Mouse (Mus musculus) layer of hippocampus, postnatal 36 days (tissue): ENCODE results near the gene Esp3. TPM values are rescaled to one million over a fixed set of nuclear protein-coding genes. Genes with fewer than 3 reads are reported as not detected.
"Not testable (repeated sequence)": the region's sequence is repeated elsewhere in the genome, so short reads cannot be mapped to it uniquely, and the experiment has no call there.

Source experiments
- DNase-seq, 2 experiments: peaks; one replicate each; pipeline ENCODE4 v3.0.0; 2022
- total RNA-seq, 2 experiments: library from RNA; stranded (reverse); gene quantifications; 2 replicates each; pipeline ENCODE4 v1.2.3; 2021

Esp3 gene
- not detected for total RNA-seq

DNA sequence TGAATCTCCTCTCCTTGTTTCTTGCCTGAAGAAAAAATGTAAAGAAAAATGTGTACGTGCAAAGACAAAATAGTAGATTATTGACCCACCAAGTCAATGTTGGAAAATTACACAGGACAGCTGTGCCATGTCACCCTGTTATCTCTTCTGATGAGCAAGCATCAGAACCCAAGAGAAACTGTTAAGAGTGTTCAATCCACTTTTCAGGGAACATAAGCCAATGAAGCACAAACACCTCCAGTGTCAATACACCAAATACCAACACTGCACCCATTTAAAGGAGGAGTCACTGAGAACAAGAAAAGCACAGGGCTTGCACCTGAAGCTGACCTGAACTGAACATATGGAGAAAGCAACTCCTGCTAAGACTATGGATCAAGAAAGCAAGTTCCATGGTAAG, at the start of gene Esp3:
TSS of gene Esp3 (plus strand) at position 301 of the 400 bp plus-strand sequence.
- DNase-seq = not testable (repeated sequence)

DNA sequence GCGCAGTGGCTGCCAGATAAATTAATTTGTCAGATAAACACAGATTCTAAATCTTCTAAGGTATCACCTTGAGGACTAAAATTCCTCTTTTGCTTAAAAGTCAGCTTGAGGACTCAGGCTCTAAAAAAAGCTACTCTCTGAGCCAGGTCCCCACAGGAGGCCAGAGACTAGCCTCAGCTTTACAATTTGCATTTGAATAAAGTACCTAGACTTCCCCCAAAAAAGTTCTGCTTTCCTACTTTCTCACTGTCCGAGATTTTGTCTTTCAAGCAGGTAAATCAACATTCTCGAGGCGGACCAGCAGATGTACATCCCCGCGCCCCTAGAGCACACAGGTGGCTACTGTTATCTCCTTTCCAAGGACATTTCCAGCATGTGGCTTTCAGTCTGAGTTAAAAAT, 48.0 kb upstream of the Esp3 start:
- not testable (repeated sequence) for DNase-seq

DNA sequence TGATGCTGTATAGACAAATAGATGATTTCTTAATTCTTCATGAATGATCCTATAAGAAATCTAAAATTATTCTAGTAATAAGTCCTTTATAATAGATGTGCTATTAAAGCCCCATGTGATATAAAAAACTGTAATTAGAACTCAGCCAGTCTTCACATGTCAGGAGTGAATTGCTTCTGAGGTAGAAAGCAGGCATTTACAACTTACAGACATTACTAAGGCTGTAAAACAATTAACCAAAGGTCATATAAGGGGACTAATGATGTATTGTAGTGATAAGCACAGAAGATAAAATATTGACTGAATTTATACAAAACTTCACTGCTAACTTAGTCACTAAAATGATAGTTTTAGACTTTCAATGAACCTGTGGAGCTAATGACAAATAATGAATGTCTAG, 40.6 kb upstream of the Esp3 start:
- DNase-seq = no peak

GRCm38 (mm10) chr17:40598294-40598693, 33.6 kb upstream of the Esp3 start, which contains the start of gene Esp4:
Gene Esp4, plus strand, starts transcription at chr17:40598594.
- no peak for DNase-seq

DNA sequence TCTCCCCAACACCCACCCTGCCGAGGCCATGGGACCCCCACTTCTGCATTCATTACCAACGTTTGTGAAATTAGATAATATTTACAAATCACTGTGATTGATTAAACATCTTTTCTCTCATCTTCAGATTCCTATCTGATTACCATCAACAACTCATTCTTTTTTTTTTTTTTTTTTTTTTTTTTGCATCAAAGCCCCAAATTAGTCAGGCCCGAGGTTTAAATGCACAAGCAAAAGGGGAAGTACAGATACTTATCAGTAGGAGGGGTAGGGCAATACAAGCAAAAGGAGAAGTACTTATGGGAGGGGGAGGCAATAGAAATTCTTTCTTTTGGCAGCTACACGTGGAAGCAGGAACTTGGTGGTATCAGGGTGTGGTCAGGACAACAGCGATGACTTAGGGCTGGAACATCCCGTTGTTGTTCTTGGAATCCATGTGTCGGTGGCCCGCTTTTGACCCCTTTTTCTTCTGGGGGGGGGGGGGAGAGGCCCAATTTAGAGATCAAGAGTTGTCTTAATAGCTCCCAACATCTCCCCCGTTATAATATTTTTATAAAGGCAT, 30.3 kb downstream of the Esp3 start:
- DNase-seq = not testable (repeated sequence)

DNA sequence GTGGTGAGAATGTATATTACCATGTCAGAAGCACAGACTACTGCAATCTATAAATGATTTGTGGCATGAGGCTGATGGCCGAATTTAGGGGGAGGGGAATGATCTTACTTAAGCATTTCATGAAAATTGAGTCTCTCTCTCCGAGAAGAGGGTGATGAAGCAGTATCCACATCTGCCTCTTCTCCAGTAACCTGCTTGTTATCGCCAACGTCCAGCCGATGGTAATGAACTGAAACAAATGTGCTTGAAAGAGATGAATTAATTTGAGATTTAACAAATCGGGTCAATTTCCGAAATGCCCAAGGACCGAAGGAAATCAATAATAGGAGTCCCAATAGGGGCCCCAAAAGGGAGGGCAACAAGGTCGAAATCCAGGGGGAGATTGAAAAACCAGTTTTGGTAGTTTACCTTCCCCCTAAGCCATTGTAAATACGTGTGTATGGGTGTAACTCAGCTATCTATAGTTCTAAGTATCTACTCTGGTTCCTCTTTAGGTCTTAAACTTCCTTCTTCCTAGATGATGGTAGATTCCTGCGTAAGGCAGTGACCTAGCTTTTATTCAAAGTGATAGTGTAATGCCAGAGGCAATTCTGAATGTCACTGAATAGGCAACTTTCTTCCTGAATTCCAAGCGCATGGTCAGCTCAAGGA, 31.4 kb downstream of the Esp3 start:
- DNase-seq = not testable (repeated sequence)

Other genes with a start within 250 kb of the Esp3 start
- not detected for gene Esp8, start 112.1 kb upstream of the Esp3 start, total RNA-seq
- not detected for gene Esp6, start 70.6 kb upstream of the Esp3 start, total RNA-seq
- gene Esp4, start 33.5 kb upstream of the Esp3 start, total RNA-seq = not detected
- gene Esp1, start 95.0 kb downstream of the Esp3 start, total RNA-seq = not detected
- gene Crisp2, start 174.9 kb downstream of the Esp3 start, total RNA-seq = not detected
- not detected for gene Rhag, start 179.1 kb downstream of the Esp3 start, total RNA-seq
- gene 9130008F23Rik, start 248.5 kb downstream of the Esp3 start, total RNA-seq = under 1 TPM in 1 of 2 experiments, not detected in 1; 0.15 TPM